Mouse (Mus musculus) stomach, postnatal 0 days (tissue): ENCODE data around the gene Snx1. TPM values are rescaled to one million over a fixed set of nuclear protein-coding genes. Genes with fewer than 3 reads are reported as not detected.

Source experiments
- ATAC-seq: fragments of 200-750 bp; cut with Nextera tagmentation; 2 replicates; pipeline ENCODE4 v1.8.0; 2017; ENCODE audit not compliant: low FRiP score, low TSS enrichment
- DNase-seq: peaks from one replicate; pipeline ENCODE4 v3.0.0-alpha.2; 2016; ENCODE audit warnings: low spot score
- H3K27ac ChIP-seq: fragments of 300-500 bp; sonication (generic); replicated peaks from 2 replicates; pipeline ENCODE4 v1.5.1; 2014; ENCODE audit warnings: mild to moderate bottlenecking, control low read depth
- H3K27me3 ChIP-seq: fragments of 300-500 bp; sonication (generic); 2 replicates; pipeline ENCODE4 v1.6.1; 2014; ENCODE audit warnings: low read length; ENCODE audit not compliant: control insufficient read depth, insufficient read depth
- H3K36me3 ChIP-seq: fragments of 300-500 bp; sonication (generic); 2 replicates; pipeline ENCODE4 v1.6.1; 2014; ENCODE audit warnings: low read length, mixed read lengths; ENCODE audit not compliant: control insufficient read depth, insufficient read depth
- H3K4me1 ChIP-seq: fragments of 300-500 bp; sonication (generic); replicated peaks from 2 replicates; pipeline ENCODE4 v1.6.1; 2014; ENCODE audit warnings: antibody characterized with exemption; ENCODE audit not compliant: control insufficient read depth, insufficient read depth
- H3K4me2 ChIP-seq: fragments of 300-500 bp; sonication (generic); replicated peaks from 2 replicates; pipeline ENCODE4 v1.6.1; 2014; ENCODE audit warnings: low read depth, mild to moderate bottlenecking, control low read depth, moderate library complexity
- H3K4me3 ChIP-seq: fragments of 300-500 bp; sonication (generic); 2 replicates; pipeline ENCODE4 v1.5.1; 2014; ENCODE audit warnings: low read depth, low read length, control low read depth
- H3K9ac ChIP-seq: fragments of 300-500 bp; sonication (generic); 2 replicates; pipeline ENCODE4 v1.6.1; 2014; ENCODE audit warnings: mild to moderate bottlenecking, low read length, control low read depth, mixed read lengths
- H3K9me3 ChIP-seq: fragments of 300-500 bp; sonication (generic); 2 replicates; pipeline ENCODE4 v1.6.1; 2016; ENCODE audit warnings: low read length; ENCODE audit not compliant: control insufficient read depth
- CTCF ChIP-seq: IDR thresholded peaks from 2 replicates; pipeline ENCODE4 v1.5.1; 2016; ENCODE audit warnings: antibody characterized with exemption, low read depth, mild to moderate bottlenecking, moderate library complexity
- EP300 ChIP-seq: optimal IDR thresholded peaks from 2 replicates; pipeline ENCODE3; 2016; ENCODE audit warnings: antibody characterized with exemption
- WGBS: fragments of 180-500 bp; shearing (Covaris S2); extraction: QIAGEN DNeasy Blood & Tissue Kit; methylation state at CpG from one replicate; pipeline ENCODE4 v1.1.7; 2014; 5-methylcytosine and 5-hydroxymethylcytosine counted together
- polyA plus RNA-seq: library from polyadenylated mRNA; unstranded; fragments of >200 nt; fragmentation: Nextera tagmentation; extraction: Ambion mirVana; gene quantifications from 2 replicates; pipeline ENCODE4 v1.2.1, GENCODE M21; 2015

Snx1 gene
- polyA plus RNA-seq, 1 experiment from 2014 or later, result 77.5 TPM

GRCm38 (mm10) chr9:66060986-66061385 is 65.4 kb downstream of the Snx1 start:
- peaks cover 23% of the 10 kb centered on the region for H3K36me3 ChIP-seq
- 7% methylated on average over 4 of the region's 4 CpGs for WGBS
- DNase-seq (no peak), ATAC-seq (no peak)
- H3K27ac ChIP-seq, result peak overlapping the region; percentile 31; the same call in 1 of the 2 replicates
- H3K27me3 ChIP-seq, result no peaks in the 10 kb centered on the region
- 0 out of 2 replicates have a peak, but pooled peaks cover 5% of the 10 kb centered on the region for H3K4me1 ChIP-seq
- peak overlapping the region; percentile 78 for H3K4me3 ChIP-seq
- no peak for TF ChIP-seq EP300
- no peak for TF ChIP-seq CTCF
- no peaks in the 10 kb centered on the region for H3K9me3 ChIP-seq
- peak overlapping the region; percentile 91; the same call in 1 of the 2 replicates for H3K9ac ChIP-seq
- H3K4me2 ChIP-seq, result peak overlapping the region; percentile 77

GRCm38 (mm10) chr9:66060308-66060647 is 66.1 kb downstream of the Snx1 start:
- WGBS, result 0% methylated on average over 16 of the region's 20 CpGs
- no peak for TF ChIP-seq EP300
- no peak for TF ChIP-seq CTCF

GRCm38 (mm10) chr9:66059583-66060307 is 66.6 kb downstream of the Snx1 start, which contains the start of gene Ppib:
Gene Ppib, plus strand, starts transcription at chr9:66060222.
- DNase-seq, result peak; percentile 99
- TF ChIP-seq EP300 (no peak), CTCF (peak; percentile 52)
- under 1% methylated on average over 47 of the region's 51 CpGs for WGBS
- peak; percentile 97 for ATAC-seq
- Histone ChIP-seq H3K27me3 (no peaks in the 10 kb centered on the region), H3K4me2 (peak within 1 kb of the TSS; percentile 77), H3K4me1 (0 out of 2 replicates have a peak, but pooled peaks cover 5% of the 10 kb centered on the region), H3K9ac (peak within 1 kb of the TSS; percentile 91), H3K27ac (peak within 1 kb of the TSS; percentile 89), H3K36me3 (peaks cover 19% of the 10 kb centered on the region), H3K4me3 (peak within 1 kb of the TSS; percentile 78), H3K9me3 (no peaks in the 10 kb centered on the region)

More at GRCm38 (mm10) chr9:66060308-66060647, 66.1 kb downstream of the Snx1 start:
- Histone ChIP-seq H3K4me1 (0 out of 2 replicates have a peak, but pooled peaks cover 5% of the 10 kb centered on the region), H3K4me2 (peak overlapping the region; percentile 77), H3K27me3 (no peaks in the 10 kb centered on the region), H3K9ac (peak overlapping the region; percentile 91), H3K36me3 (peaks cover 19% of the 10 kb centered on the region), H3K9me3 (no peaks in the 10 kb centered on the region), H3K27ac (peak overlapping the region; percentile 89), H3K4me3 (peak overlapping the region; percentile 78)
- DNase-seq, result no peak
- ATAC-seq, result peak; percentile 75

DNA sequence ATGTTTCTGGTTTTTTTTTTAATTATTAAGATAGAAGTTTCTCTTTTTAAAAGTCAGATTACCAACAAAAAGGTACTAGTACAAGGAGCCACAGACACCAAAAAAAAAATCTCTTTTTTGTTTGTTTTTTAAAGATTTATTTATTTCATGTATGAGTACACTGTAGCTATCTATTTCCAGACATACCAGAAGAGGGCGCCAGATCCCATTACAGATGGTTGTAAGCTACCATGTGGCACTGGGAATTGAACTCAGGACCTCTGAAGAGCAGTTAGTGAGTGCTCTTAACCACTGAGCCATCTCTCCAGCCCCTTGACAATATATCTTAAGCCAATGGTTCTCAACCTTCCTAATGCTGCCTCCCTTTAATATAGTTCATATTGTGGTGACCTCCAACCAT is 72.8 kb downstream of the Snx1 start:
- no peaks in the 10 kb centered on the region for H3K4me1 ChIP-seq
- no peaks in the 10 kb centered on the region for H3K27me3 ChIP-seq
- no peak overlapping the region for H3K9ac ChIP-seq
- no peak overlapping the region for H3K4me3 ChIP-seq
- H3K4me2 ChIP-seq, result no peak overlapping the region
- no peak for DNase-seq
- H3K36me3 ChIP-seq, result no peaks in the 10 kb centered on the region
- no peak for ATAC-seq
- H3K27ac ChIP-seq, result no peak overlapping the region
- no peak for TF ChIP-seq EP300
- TF ChIP-seq CTCF, result peak; percentile 24
- 38% methylated on average over 1 of the region's 1 CpGs for WGBS
- H3K9me3 ChIP-seq, result no peaks in the 10 kb centered on the region

- H3K9ac ChIP-seq, result no peak overlapping the region
- H3K27me3 ChIP-seq, result no peaks in the 10 kb centered on the region
- 86% methylated on average over 1 of the region's 1 CpGs for WGBS
- H3K9me3 ChIP-seq, result no peaks in the 10 kb centered on the region
- no peak for ATAC-seq
- no peak overlapping the region for H3K4me3 ChIP-seq
- TF ChIP-seq CTCF, result no peak
- TF ChIP-seq EP300, result no peak
- H3K27ac ChIP-seq, result no peak overlapping the region
- H3K4me1 ChIP-seq, result no peaks in the 10 kb centered on the region
- DNase-seq, result peak; percentile 11
- H3K4me2 ChIP-seq, result no peak overlapping the region
- no peaks in the 10 kb centered on the region for H3K36me3 ChIP-seq
Measured at GRCm38 (mm10) chr9:66052731-66053130, 73.7 kb downstream of the Snx1 start.

GRCm38 (mm10) chr9:66051493-66051892 is 74.9 kb downstream of the Snx1 start:
- Histone ChIP-seq H3K9me3 (no peaks in the 10 kb centered on the region), H3K9ac (no peak overlapping the region), H3K4me2 (no peak overlapping the region), H3K4me1 (no peaks in the 10 kb centered on the region), H3K27ac (no peak overlapping the region), H3K36me3 (no peaks in the 10 kb centered on the region), H3K27me3 (no peaks in the 10 kb centered on the region), H3K4me3 (no peak overlapping the region)
- WGBS, result 60% methylated on average over 4 of the region's 4 CpGs
- ATAC-seq (no peak), DNase-seq (no peak)
- TF ChIP-seq EP300, result no peak
- TF ChIP-seq CTCF, result no peak
